Mouse (Mus musculus): ENCODE measurements around the gene Elovl3.

GRCm38 (mm10) chr19:46085185-46085584 is 46.5 kb upstream of the Elovl3 start:
- no peak for TF ChIP-seq CTCF (IDR thresholded peaks at IDR 0.05; ENCODE audit: low read depth, low read length)
- TF ChIP-seq POLR2A (IDR thresholded peaks at IDR 0.05; ENCODE audit: extremely low read depth, insufficient read depth, low read length): no peak

Data from liver, adult 2 months (tissue).